Mouse (Mus musculus): Measurements from ENCODE around the gene Dgkz. TPM values are rescaled to one million over a fixed set of nuclear protein-coding genes. Genes with fewer than 3 reads are reported as not detected.

Gene Dgkz
- total and polyA plus RNA-seq, 2 experiments from 2014 or later, result 31.4 to 112 TPM

- peak overlapping the region; percentile 75 for H3K9ac ChIP-seq
- H3K4me2 ChIP-seq (ENCODE audit: low read depth), result peak overlapping the region; percentile 80
- peak overlapping the region; percentile 17 for H3K27ac ChIP-seq (ENCODE audit: low read depth, low read length)
- peak overlapping the region; percentile 49 for H3K4me3 ChIP-seq (ENCODE audit: low read depth, low read length)
- H3K4me1 ChIP-seq (ENCODE audit: insufficient read depth), result peaks cover 7% of the 10 kb centered on the region; the same call in 1 of the 2 replicates
- no peaks in the 10 kb centered on the region for H3K9me3 ChIP-seq (ENCODE audit: low read length)
- 3% methylated on average over 50 of the region's 50 CpGs for WGBS
- no peaks in the 10 kb centered on the region for H3K27me3 ChIP-seq (ENCODE audit: insufficient read depth, low read length)
- H3K36me3 ChIP-seq (ENCODE audit: insufficient read depth), result peaks cover 19% of the 10 kb centered on the region
- ATAC-seq (peak; percentile 72), DNase-seq (peak; percentile 70)
- TF ChIP-seq CTCF (IDR thresholded peaks at IDR 0.05; ENCODE audit: low read depth), result 0 out of 2 replicates have a peak, but pooled peaks have one; percentile 4
These were observed 44.1 kb downstream of the Dgkz start for GRCm38 (mm10) chr2:91931328-91932159.

- Histone ChIP-seq H3K27ac (ENCODE audit: low read depth, low read length) (peak overlapping the region; percentile 17; the same call in 1 of the 2 replicates), H3K9me3 (ENCODE audit: low read length) (no peaks in the 10 kb centered on the region), H3K27me3 (ENCODE audit: insufficient read depth, low read length) (no peaks in the 10 kb centered on the region), H3K4me3 (ENCODE audit: low read depth, low read length) (peak overlapping the region; percentile 49), H3K9ac (peak overlapping the region; percentile 75), H3K4me2 (ENCODE audit: low read depth) (peak overlapping the region; percentile 80), H3K36me3 (ENCODE audit: insufficient read depth) (peaks cover 13% of the 10 kb centered on the region; the same call in 1 of the 2 replicates), H3K4me1 (ENCODE audit: insufficient read depth) (peaks cover 7% of the 10 kb centered on the region; the same call in 1 of the 2 replicates)
- WGBS, result 6% methylated on average over 23 of the region's 23 CpGs
- no peak for TF ChIP-seq CTCF (IDR thresholded peaks at IDR 0.05; ENCODE audit: low read depth)
- no peak for ATAC-seq
- no peak for DNase-seq
These were observed 44.8 kb downstream of the Dgkz start for GRCm38 (mm10) chr2:91930761-91931291.

DNA sequence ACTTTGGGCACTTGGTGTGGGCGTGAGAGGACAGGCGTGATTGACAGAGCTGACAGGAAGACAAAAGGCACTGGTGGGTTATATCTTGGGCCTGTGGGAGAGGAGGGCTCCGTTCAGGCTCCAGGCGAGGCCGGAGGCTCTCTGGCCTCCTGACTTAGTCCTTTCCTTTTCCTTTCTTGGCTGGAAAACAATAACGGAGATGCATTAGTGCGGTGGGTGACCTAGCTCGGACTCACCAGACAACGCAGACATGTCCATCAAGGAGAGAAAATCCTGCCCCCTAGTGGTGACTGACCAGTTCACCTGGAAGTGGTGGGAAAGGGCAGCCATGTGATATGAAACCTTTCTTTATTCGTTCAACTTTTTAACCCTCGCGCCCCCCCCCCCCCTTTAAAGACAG, 45.7 kb downstream of the Dgkz start:
- Histone ChIP-seq H3K4me2 (ENCODE audit: low read depth) (peak overlapping the region; percentile 80), H3K36me3 (ENCODE audit: insufficient read depth) (peaks cover 4% of the 10 kb centered on the region; the same call in 1 of the 2 replicates), H3K9ac (no peak overlapping the region), H3K4me1 (ENCODE audit: insufficient read depth) (peaks cover 7% of the 10 kb centered on the region; the same call in 1 of the 2 replicates), H3K27ac (ENCODE audit: low read depth, low read length) (no peak overlapping the region), H3K9me3 (ENCODE audit: low read length) (no peaks in the 10 kb centered on the region), H3K27me3 (ENCODE audit: insufficient read depth, low read length) (no peaks in the 10 kb centered on the region), H3K4me3 (ENCODE audit: low read depth, low read length) (peak overlapping the region; percentile 49; the same call in 1 of the 2 replicates)
- DNase-seq (no peak), ATAC-seq (no peak)
- 11% methylated on average over 12 of the region's 12 CpGs for WGBS
- peak; percentile 78 for TF ChIP-seq CTCF (IDR thresholded peaks at IDR 0.05; ENCODE audit: low read depth)

DNA sequence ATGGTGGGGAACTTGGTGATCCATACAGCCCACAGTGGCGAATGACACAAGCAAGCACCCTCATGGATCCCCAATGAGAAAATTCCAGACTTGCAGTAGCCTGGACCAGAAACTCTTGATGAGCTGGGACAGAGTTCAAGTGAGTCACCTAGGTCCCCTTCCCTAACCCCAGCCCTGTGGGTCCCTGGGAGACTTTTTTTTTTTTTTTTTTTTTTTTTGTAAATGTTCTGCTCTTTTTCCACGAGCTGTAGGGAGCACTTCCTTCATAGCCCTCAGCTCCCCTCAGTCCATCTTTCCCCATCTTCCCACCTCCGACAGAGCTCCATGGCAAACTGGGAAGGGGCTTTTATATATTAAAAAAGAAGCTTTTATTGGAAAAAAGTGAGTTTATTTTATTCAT, 46.2 kb downstream of the Dgkz start:
- no peak for TF ChIP-seq CTCF (IDR thresholded peaks at IDR 0.05; ENCODE audit: low read depth)
- Histone ChIP-seq H3K9ac (no peak overlapping the region), H3K27ac (ENCODE audit: low read depth, low read length) (no peak overlapping the region), H3K36me3 (ENCODE audit: insufficient read depth) (no peaks in the 10 kb centered on the region; the same call in 1 of the 2 replicates), H3K4me2 (ENCODE audit: low read depth) (peak overlapping the region; percentile 80; the same call in 1 of the 2 replicates), H3K9me3 (ENCODE audit: low read length) (no peaks in the 10 kb centered on the region), H3K4me1 (ENCODE audit: insufficient read depth) (peaks cover 7% of the 10 kb centered on the region; the same call in 1 of the 2 replicates), H3K4me3 (ENCODE audit: low read depth, low read length) (no peak overlapping the region), H3K27me3 (ENCODE audit: insufficient read depth, low read length) (no peaks in the 10 kb centered on the region)
- DNase-seq (no peak), ATAC-seq (no peak)
- WGBS, result 54% methylated on average over 3 of the region's 3 CpGs

DNA sequence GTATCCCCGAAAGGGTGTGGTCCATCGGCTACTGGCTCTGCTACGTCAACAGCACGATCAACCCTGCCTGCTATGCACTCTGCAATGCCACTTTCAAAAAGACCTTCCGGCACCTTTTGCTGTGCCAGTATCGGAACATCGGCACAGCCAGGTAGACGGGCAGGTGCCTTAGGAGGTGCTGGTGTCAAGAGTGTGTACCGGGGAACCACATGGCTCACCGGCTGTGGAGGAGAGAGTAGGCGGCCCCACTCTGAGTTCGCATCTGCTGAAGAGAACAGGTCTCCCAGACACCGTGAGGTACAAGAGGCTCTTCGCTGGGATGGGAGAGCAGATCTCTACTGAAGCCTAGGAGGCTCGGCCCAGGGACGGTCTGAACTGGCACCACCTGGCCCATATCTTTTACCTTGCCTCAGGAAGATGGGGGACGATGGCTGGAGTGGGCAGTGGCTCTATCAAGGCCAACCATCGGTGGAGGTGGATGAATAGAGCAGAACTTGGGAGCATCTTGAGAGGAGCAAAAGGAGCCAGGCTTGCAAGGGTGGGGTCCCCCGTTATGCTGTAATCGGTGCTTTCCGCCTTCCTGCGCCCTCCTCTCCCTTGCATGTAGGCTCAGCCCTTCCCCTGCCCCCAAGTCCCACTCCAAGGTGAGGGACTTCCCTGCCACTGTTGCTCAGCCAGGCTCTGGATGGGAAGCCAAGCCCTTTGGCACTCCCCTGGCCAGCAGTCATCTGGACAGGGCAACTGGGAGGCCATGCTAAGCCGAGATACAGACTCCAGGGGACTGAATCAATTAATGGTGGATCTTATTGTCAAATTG, 46.9 kb downstream of the Dgkz start:
- H3K4me1 ChIP-seq (ENCODE audit: insufficient read depth), result peaks cover 7% of the 10 kb centered on the region; the same call in 1 of the 2 replicates
- H3K9me3 ChIP-seq (ENCODE audit: low read length), result no peaks in the 10 kb centered on the region
- H3K27ac ChIP-seq (ENCODE audit: low read depth, low read length), result no peak overlapping the region
- no peak for ATAC-seq
- peaks cover 4% of the 10 kb centered on the region; the same call in 1 of the 2 replicates for H3K27me3 ChIP-seq (ENCODE audit: insufficient read depth, low read length)
- no peak for TF ChIP-seq CTCF (IDR thresholded peaks at IDR 0.05; ENCODE audit: low read depth)
- no peak overlapping the region for H3K9ac ChIP-seq
- no peaks in the 10 kb centered on the region for H3K36me3 ChIP-seq (ENCODE audit: insufficient read depth)
- no peak for DNase-seq
- H3K4me2 ChIP-seq (ENCODE audit: low read depth), result no peak overlapping the region
- WGBS, result 78% methylated on average over 23 of the region's 23 CpGs
- H3K4me3 ChIP-seq (ENCODE audit: low read depth, low read length), result no peak overlapping the region

DNA sequence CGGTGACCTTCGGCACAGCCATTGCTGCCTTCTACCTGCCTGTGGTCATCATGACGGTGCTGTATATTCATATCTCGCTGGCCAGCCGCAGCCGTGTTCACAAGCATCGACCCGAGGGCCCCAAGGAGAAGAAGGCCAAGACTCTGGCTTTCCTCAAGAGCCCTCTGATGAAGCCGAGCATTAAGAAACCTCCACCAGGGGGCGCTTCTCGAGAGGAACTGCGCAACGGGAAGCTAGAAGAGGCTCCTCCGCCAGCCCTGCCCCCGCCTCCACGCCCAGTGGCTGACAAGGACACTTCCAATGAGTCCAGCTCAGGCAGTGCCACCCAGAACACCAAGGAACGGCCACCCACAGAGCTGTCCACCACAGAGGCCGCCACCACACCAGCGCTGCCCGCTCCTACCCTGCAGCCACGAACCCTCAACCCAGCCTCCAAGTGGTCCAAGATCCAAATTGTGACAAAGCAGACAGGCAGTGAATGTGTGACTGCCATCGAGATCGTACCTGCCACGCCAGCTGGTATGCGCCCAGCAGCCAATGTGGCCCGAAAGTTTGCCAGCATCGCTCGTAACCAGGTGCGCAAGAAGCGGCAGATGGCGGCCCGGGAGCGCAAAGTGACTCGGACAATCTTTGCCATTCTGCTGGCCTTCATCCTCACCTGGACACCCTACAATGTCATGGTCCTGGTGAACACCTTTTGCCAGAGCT, 47.7 kb downstream of the Dgkz start:
- peaks cover 11% of the 10 kb centered on the region for H3K27me3 ChIP-seq (ENCODE audit: insufficient read depth, low read length)
- H3K4me2 ChIP-seq (ENCODE audit: low read depth), result no peak overlapping the region
- no peak overlapping the region for H3K9ac ChIP-seq
- no peak overlapping the region for H3K4me3 ChIP-seq (ENCODE audit: low read depth, low read length)
- TF ChIP-seq CTCF (IDR thresholded peaks at IDR 0.05; ENCODE audit: low read depth), result peak; percentile 66
- DNase-seq (no peak), ATAC-seq (no peak)
- H3K36me3 ChIP-seq (ENCODE audit: insufficient read depth), result no peaks in the 10 kb centered on the region
- no peak overlapping the region for H3K27ac ChIP-seq (ENCODE audit: low read depth, low read length)
- H3K9me3 ChIP-seq (ENCODE audit: low read length), result no peaks in the 10 kb centered on the region
- H3K4me1 ChIP-seq (ENCODE audit: insufficient read depth), result peaks cover 7% of the 10 kb centered on the region; the same call in 1 of the 2 replicates
- WGBS, result 49% methylated on average over 34 of the region's 34 CpGs

All from forebrain, postnatal 0 days (tissue).